Mouse (Mus musculus) heart, embryonic 11.5 days (tissue): ENCODE data around the gene Rbm4b. TPM values are rescaled to one million over a fixed set of nuclear protein-coding genes. Genes with fewer than 3 reads are reported as not detected.

ENCODE experiments used
- ATAC-seq: fragments of 200-750 bp; cut with Nextera tagmentation; replicated peaks from 2 replicates; pipeline ENCODE4 v1.8.0; 2017; ENCODE audit warnings: moderate library complexity; ENCODE audit not compliant: insufficient number of reproducible peaks, low FRiP score, low TSS enrichment
- H3K27ac ChIP-seq: fragments of 300-500 bp; sonication (generic); 2 replicates; pipeline ENCODE4 v1.5.1; 2014; ENCODE audit warnings: mild to moderate bottlenecking, low read depth, low read length
- H3K27me3 ChIP-seq: fragments of 300-500 bp; sonication (generic); 2 replicates; pipeline ENCODE4 v1.6.1; 2014; ENCODE audit warnings: mild to moderate bottlenecking, low read length, mixed read lengths; ENCODE audit not compliant: control insufficient read depth, insufficient read depth
- H3K36me3 ChIP-seq: fragments of 300-500 bp; sonication (generic); 2 replicates; pipeline ENCODE4 v1.6.1; 2014; ENCODE audit warnings: mild to moderate bottlenecking, low read length, moderate library complexity, mixed read lengths; ENCODE audit not compliant: control insufficient read depth, insufficient read depth
- H3K4me1 ChIP-seq: fragments of 300-500 bp; sonication (generic); 2 replicates; pipeline ENCODE4 v1.6.1; 2014; ENCODE audit warnings: low read length; ENCODE audit not compliant: control insufficient read depth, insufficient read depth
- H3K4me2 ChIP-seq: fragments of 300-500 bp; sonication (generic); 2 replicates; pipeline ENCODE4 v1.6.1; 2014; ENCODE audit warnings: mild to moderate bottlenecking, moderate library complexity
- H3K4me3 ChIP-seq: fragments of 300-500 bp; sonication (generic); 2 replicates; pipeline ENCODE4 v1.5.1; 2014; ENCODE audit warnings: low read depth, low read length
- H3K9ac ChIP-seq: fragments of 300-500 bp; sonication (generic); 2 replicates; pipeline ENCODE4 v1.6.1; 2014; ENCODE audit warnings: mild to moderate bottlenecking, low read depth, low read length, moderate library complexity
- H3K9me3 ChIP-seq: fragments of 300-500 bp; sonication (generic); replicated peaks from 2 replicates; pipeline ENCODE4 v1.6.1; 2016; ENCODE audit warnings: low read length; ENCODE audit not compliant: control insufficient read depth
- WGBS: fragments of 180-500 bp; shearing (Covaris S2); extraction: QIAGEN DNeasy Blood & Tissue Kit; methylation state at CpG from one replicate; pipeline ENCODE4 v1.1.7; 2014; ENCODE audit not compliant: insufficient replicate concordance; 5-methylcytosine and 5-hydroxymethylcytosine counted together
- polyA plus RNA-seq: library from polyadenylated mRNA; unstranded; fragments of >200 nt; fragmentation: Nextera tagmentation; extraction: Ambion mirVana; gene quantifications from 2 replicates; pipeline ENCODE4 v1.2.1, GENCODE M21; 2014

Rbm4b gene
- 37.0 and 43.4 TPM in 2 replicates for polyA plus RNA-seq

DNA sequence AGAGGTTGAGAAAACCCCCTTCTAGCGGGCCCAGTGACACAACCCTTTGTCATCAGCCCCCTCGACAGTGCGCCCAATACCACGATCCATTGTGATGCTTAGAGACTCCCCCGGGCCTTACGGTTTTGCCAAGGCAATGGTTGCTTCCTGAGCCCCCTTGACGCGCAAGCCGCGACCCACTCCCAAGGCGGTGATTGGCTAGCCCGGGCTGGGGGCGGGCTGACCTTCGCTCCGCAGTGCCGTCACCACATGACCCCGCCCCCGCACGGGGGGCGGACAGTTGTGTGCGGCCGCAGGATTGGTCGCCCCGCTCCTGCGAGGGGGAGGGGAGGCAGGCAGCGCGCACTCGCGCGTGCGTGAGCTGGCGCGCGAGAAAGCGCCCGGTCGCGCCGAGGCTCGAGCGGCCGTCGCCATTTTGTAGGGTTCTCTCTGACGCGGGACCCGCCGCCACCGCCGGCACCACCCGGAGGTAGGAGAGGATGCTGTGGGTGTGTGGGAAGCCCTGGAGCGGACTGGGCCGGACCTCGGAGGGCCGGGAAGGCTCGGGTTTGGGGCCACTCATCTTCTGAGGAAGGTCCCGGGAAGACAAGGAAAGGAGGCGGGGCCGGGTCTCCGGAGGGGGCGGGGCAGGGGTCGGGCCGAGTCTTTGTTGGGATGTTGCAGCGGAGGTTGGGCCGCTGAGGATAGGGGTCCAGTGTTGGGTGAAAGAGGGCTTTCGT is at the start of gene Rbm4b:
Gene Rbm4b (plus strand): TSS at position 305 of the 719 bp plus-strand sequence.
- peak; percentile 97 for ATAC-seq
- peak within 1 kb of the TSS; percentile 94 for H3K9ac ChIP-seq
- no peaks in the 10 kb centered on the region for H3K27me3 ChIP-seq
- peak within 1 kb of the TSS; percentile 91 for H3K27ac ChIP-seq
- peak within 1 kb of the TSS; percentile 84 for H3K4me2 ChIP-seq
- H3K36me3 ChIP-seq, result no peaks in the 10 kb centered on the region; the same call in 1 of the 2 replicates
- no peaks in the 10 kb centered on the region for H3K9me3 ChIP-seq
- under 1% methylated on average over 61 of the region's 65 CpGs for WGBS
- peak within 1 kb of the TSS; percentile 80 for H3K4me3 ChIP-seq
- peaks cover 9% of the 10 kb centered on the region for H3K4me1 ChIP-seq

DNA sequence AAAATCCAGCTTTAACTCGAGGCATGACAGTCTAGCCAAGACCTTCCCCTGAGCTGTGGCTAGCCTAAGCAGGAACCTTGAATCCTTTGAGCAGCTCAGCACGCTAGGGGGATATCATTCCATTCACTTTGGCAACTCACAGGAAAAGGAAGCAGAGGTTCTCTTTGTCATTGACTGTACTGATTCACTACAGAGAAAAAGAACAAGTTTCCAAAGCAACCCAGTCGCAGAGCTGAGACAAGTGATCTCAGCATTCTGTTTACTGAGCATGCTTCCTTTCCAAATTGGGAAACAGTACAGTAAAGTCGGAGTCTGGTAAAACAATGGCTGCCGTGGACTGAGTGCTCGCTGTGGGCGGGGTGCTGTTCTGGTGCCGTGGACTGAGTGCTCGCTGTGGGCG is 47.5 kb upstream of the Rbm4b start:
- Histone ChIP-seq H3K4me3 (no peak overlapping the region), H3K9ac (no peak overlapping the region), H3K27me3 (peaks cover 44% of the 10 kb centered on the region), H3K4me1 (peaks cover 3% of the 10 kb centered on the region; the same call in 1 of the 2 replicates), H3K27ac (no peak overlapping the region), H3K36me3 (no peaks in the 10 kb centered on the region), H3K9me3 (no peaks in the 10 kb centered on the region), H3K4me2 (no peak overlapping the region)
- WGBS, result 77% methylated on average over 10 of the region's 10 CpGs
- no peak for ATAC-seq

DNA sequence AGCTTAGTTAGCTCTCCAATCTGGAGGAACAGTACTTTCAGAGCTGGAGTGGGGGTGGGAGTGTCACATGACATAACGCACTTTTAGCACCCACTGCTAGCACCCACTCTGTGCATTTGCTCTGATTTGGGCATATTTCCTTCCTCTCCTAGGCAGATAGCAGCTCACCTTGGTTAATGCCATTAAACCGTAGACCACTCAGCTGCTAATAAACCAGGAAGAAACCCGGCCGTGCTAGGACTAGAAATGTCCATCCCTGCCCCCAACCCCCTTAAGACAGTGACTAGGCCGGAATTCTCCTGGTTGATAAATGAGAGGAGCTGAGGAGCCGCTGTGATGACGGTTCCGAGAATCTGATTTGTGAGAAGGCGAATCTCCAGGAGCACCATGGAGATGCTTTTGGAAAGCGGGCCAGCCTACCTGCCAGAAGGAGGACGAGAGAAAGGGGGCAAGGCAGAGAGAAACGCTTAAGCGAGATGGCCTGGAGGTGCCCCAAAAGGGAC is 45.1 kb upstream of the Rbm4b start, which contains the start of gene Sptbn2:
Gene Sptbn2 (plus strand): TSS at position 70 of the 503 bp plus-strand sequence.
- no peaks in the 10 kb centered on the region for H3K9me3 ChIP-seq
- no peak for ATAC-seq
- H3K4me3 ChIP-seq, result peak within 1 kb of the TSS; percentile 63
- WGBS, result 9% methylated on average over 13 of the region's 13 CpGs
- H3K4me2 ChIP-seq, result peak within 1 kb of the TSS; percentile 98
- peaks cover 63% of the 10 kb centered on the region for H3K27me3 ChIP-seq
- 0 out of 2 replicates have a peak within 1 kb of the TSS, but pooled peaks have one; percentile 56 for H3K9ac ChIP-seq
- peaks cover 3% of the 10 kb centered on the region; the same call in 1 of the 2 replicates for H3K4me1 ChIP-seq
- no peaks in the 10 kb centered on the region for H3K36me3 ChIP-seq
- H3K27ac ChIP-seq, result no peak within 1 kb of the TSS

DNA sequence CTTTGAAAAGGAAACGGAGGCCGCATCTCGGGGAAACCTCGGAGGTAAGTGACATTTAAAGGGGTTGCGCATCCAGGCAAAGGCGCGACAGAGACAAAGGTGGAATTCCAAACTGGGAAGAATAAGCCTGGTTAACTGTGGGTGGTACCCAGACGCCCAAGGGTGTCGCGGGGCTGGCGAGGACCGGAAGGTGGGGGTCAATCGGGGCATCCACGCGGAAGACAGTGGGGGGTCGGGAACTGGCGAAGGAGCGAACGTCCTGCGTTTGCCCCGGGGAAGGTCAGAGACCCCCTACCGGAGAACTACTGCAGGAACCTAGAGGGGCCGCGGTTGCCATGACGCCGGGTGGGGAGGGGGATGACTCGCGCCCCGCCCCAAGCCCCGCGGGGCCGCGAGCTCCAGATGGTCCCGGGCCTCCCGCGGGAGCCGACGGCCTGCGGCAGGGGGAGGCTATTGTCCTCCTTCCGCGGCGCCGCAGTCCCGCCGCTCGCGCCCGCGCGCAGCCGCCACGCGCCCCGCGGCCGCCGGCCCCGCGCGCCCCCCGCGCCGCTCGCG is 44.6 kb upstream of the Rbm4b start:
- Histone ChIP-seq H3K4me3 (peak overlapping the region; percentile 63), H3K4me1 (peaks cover 3% of the 10 kb centered on the region; the same call in 1 of the 2 replicates), H3K27me3 (peaks cover 63% of the 10 kb centered on the region), H3K4me2 (peak overlapping the region; percentile 98), H3K9ac (0 out of 2 replicates have a peak overlapping the region, but pooled peaks have one; percentile 56), H3K9me3 (no peaks in the 10 kb centered on the region), H3K27ac (no peak overlapping the region), H3K36me3 (no peaks in the 10 kb centered on the region)
- under 1% methylated on average over 61 of the region's 65 CpGs for WGBS
- ATAC-seq, result no peak

DNA sequence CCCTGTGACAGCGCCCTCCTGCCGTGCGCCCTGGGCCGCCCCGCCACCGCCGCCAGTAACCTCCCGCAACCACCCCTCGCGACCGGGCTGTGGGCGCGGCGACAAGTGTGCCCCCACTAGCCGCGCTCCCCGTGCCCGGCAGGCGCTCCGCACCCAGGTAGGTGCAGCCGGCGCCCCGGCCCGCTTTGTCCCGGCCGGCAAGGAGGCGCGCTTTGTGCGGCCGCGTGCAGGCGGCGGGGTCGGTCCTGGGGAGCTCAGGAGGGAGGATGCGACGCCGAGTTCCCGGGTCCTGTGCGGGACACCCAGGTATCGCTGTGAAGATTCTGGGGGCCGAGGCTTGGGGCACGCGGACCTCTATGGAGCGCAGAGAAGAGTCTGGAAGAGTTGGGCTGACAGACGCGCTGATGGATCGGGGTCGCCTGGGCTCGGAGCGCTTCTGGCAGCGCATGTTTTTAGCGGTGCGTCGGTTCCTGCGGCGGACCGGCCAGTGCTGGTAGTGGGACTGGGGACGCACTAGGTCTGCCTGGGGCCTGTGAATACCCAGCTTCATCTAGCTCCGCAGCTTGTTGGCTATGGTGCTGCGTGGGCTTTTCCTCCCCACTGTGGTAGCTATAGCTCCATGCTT is 44.0 kb upstream of the Rbm4b start:
- Histone ChIP-seq H3K9me3 (no peaks in the 10 kb centered on the region), H3K27ac (no peak overlapping the region), H3K4me2 (peak overlapping the region; percentile 98), H3K4me3 (peak overlapping the region; percentile 63), H3K36me3 (no peaks in the 10 kb centered on the region), H3K4me1 (peaks cover 3% of the 10 kb centered on the region; the same call in 1 of the 2 replicates), H3K27me3 (peaks cover 66% of the 10 kb centered on the region), H3K9ac (0 out of 2 replicates have a peak overlapping the region, but pooled peaks have one; percentile 56)
- no peak for ATAC-seq
- WGBS, result under 1% methylated on average over 60 of the region's 60 CpGs

DNA sequence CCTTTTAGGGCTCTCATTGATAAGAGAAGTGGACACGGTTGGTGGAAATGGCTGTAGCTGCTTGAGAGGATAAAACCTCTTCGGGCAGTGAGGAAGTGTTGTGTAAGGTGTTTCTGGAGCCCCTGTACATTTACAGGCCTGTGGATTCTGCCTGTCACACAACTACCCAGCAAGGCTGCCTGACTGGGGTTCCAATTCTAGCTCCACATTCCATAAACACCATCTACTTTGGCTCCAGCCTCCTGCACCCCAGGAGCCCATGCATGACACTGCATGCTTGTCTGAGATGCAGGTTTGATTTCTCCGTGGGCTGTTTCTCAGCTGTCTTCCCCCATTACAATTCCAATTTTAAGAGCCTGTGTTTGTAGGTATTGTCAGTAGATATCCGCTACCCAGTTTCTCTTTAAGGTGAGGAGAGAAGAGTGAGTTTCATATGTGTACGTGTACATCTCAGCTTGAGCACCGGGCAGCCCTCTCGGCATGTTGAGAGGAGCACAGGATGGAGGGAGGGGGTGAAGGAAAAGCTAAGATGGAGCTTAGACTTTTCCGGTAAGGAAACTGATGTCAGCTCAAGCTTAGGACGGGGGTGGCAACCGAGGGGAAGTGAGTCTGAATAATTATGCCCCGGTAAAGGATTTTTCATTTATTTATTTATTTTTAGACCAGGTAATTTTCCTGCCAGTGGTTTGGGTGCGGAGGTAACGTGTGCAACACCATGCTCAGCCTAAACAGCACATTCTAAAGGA is 43.3 kb upstream of the Rbm4b start:
- Histone ChIP-seq H3K27me3 (peaks cover 69% of the 10 kb centered on the region), H3K4me1 (peaks cover 3% of the 10 kb centered on the region; the same call in 1 of the 2 replicates), H3K36me3 (no peaks in the 10 kb centered on the region), H3K4me2 (peak overlapping the region; percentile 98), H3K27ac (no peak overlapping the region), H3K9ac (0 out of 2 replicates have a peak overlapping the region, but pooled peaks have one; percentile 56), H3K4me3 (peak overlapping the region; percentile 63), H3K9me3 (no peaks in the 10 kb centered on the region)
- ATAC-seq, result no peak
- WGBS, result 32% methylated on average over 13 of the region's 13 CpGs

DNA sequence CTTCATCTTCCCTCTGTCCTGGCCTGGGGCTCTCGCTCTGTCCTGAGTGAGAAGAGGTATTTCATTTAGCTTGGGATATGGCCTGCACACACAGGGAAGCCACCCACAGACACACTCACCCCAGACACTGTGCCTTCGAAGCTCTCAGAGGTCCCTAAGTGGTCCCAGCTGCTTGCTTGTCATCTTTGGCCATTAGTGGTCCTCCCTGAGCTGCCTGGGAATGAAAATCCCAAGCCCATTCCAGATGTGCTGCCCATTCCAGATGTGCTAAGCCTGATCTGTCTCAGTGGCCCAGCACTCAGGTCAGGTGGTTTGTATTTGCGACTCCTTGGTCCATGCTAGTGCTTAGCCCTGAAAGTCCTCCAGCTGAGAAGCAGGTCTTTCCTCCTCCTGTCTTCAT is 42.4 kb upstream of the Rbm4b start:
- Histone ChIP-seq H3K27ac (no peak overlapping the region), H3K27me3 (peaks cover 70% of the 10 kb centered on the region), H3K9me3 (no peaks in the 10 kb centered on the region), H3K4me3 (no peak overlapping the region), H3K4me1 (peaks cover 3% of the 10 kb centered on the region; the same call in 1 of the 2 replicates), H3K36me3 (no peaks in the 10 kb centered on the region), H3K4me2 (no peak overlapping the region), H3K9ac (no peak overlapping the region)
- ATAC-seq, result no peak
- WGBS, result 54% methylated on average over 3 of the region's 3 CpGs

DNA sequence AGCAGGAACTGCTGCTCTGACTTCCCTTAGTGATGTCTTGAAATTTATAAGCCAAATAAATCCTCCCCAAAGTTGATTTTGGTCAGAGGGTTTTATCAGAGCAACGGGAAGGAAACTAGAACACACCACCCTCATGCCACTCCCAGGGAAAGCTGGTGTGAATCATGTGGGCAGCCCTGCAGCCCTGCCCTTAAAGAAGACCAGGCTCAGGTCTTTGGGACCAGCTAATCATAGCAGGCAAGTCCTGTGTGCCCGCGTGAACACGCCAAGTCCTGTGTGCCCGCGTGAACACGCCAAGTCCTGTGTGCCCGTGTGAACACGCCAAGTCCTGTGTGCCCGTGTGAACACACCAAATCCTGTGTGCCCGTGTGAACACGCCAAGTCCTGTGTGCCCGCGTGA is 39.5 kb upstream of the Rbm4b start:
- Histone ChIP-seq H3K9me3 (no peaks in the 10 kb centered on the region), H3K27ac (no peak overlapping the region), H3K27me3 (peaks cover 71% of the 10 kb centered on the region), H3K4me1 (peaks cover 3% of the 10 kb centered on the region; the same call in 1 of the 2 replicates), H3K36me3 (no peaks in the 10 kb centered on the region), H3K9ac (no peak overlapping the region), H3K4me3 (no peak overlapping the region), H3K4me2 (no peak overlapping the region)
- no peak for ATAC-seq
- 87% methylated on average over 14 of the region's 14 CpGs for WGBS
